Mouse (Mus musculus): ENCODE measurements around the gene Uhrf1bp1.
"Not testable (repeated sequence)": the region's sequence is repeated elsewhere in the genome, so short reads cannot be mapped to it uniquely, and the experiment has no call there.

The Uhrf1bp1 gene

DNA sequence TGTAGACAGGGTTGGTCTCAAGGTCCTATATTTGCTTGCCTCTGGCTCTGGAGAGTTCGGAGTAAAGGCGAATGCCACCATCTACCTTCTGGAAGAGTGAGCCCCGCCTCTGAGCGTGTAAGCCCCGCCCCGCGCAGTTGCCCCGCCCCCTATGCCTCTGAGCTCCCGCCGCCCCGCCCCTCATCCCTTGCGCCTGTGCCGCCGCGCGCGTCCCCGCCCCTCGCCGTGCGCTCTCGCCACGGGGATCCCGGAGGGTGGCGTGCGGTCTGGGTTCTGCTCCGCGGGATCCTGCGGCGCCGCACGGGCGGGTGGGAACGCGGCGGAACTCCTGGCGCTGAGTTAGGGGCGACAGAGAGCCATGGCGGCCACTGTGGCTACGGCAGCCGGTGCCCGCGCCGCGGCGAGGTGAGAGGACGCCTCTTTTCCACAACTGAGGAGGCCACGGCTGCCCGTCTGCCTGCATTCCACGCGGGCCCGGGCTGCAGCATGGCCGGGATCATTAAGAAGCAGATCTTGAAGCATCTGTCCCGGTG lies at the start of gene Uhrf1bp1:
Gene Uhrf1bp1 (plus strand): TSS at position 177 of the 533 bp plus-strand sequence.
- in situ Hi-C loops (cut with MseI, MboI), result no loop called here

DNA sequence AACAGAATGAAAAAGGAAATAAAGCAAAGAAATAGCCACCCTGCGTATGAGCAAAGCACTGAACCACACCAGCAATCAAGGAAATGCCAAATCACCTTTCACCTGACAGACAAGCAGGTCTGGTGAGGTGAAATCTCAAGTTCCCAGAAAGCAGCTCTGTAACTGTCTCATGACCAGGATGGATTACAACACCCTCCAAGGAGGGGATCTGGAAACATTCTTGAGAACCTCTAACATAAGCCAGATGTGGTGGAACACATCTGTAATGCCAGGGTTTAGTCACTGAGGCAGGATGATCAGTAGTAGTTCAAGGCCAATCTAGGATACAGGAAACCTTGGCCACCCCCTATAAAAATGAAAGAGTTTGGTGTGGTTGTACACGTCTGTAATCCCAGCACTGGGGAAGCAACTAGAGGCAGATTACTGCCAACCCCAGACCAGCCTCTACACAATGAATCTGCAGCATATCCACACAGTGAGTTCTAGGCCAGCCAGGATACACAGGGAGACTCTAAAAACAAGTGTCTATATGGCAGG lies 48.6 kb upstream of the Uhrf1bp1 start:
- in situ Hi-C loops (cut with MseI, MboI), result no loop called here

DNA sequence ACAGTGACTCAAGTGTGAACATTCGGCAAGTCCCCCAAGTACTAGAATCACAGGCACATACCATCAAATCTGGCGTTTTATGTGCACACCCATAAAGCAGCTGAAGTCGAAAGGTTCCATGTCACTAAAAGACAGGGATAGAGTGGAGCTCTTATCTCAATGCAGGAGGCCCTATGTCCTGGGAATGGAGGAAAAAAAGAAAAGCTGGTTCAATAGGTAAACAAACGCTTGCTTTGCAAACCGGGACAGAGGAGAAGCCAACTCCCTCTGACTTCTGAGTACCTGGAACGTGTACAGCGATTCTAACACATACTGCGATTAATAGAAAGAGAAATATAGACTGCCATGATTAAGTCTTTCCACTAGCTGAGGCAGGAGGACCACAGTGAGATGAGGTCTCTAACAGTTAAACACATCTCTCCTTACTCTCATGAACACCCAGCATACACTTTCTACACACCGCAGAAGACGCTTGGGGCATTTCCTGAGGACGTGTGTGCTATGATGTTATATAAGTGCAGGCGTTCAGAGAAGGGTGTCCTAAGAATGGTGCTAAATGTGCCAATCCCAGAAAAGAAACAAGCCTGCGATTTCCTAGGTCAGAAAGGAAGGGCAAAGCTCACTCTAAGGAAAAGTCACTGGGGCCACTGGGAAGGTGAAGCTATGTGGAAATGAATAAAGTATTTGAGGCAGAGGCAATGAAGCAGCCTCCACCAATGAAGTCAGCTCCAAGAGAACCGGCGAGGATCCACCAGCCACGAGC lies 45.5 kb upstream of the Uhrf1bp1 start:
- in situ Hi-C loops (cut with MseI, MboI), result no loop called here

DNA sequence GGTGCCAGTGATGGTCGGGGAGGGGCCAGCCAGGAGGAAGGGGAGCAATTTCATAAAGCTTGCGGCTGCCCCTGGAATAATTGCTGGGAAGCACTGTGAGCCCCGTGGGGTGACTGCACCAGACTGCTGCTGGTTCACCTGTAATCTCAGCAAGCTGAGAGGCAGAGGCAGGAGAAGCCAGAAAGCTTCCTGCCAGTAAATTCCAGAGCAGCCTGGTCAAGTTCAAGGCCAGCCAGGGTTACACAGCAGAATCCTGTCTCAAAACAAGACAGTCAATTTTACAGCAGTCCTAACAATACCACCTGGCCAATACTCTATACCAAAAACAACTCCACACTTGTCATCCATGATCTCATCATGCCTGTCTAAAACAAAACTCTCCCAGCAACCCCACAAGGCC lies 44.3 kb upstream of the Uhrf1bp1 start:
- in situ Hi-C loops (cut with MseI, MboI), result no loop called here

DNA sequence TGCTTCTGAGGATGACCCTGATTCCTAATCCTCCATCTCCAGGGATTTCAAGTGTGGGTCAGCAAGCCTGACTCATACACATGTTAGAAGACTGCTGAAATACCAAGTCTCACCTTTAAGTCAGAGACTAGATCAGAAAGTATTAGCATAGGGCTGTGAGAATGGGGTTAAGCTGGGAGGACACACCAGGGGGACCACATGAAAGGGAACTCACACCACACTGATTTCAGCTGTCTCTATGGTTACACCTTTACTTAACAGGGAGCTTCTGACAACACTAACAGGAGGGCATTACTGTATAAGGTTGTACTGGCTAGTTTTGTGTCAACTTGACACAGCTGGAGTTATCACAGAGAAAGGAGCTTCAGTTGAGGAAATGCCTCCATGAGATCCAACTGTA lies 41.6 kb upstream of the Uhrf1bp1 start:
- in situ Hi-C loops (cut with MseI, MboI), result no loop called here

DNA sequence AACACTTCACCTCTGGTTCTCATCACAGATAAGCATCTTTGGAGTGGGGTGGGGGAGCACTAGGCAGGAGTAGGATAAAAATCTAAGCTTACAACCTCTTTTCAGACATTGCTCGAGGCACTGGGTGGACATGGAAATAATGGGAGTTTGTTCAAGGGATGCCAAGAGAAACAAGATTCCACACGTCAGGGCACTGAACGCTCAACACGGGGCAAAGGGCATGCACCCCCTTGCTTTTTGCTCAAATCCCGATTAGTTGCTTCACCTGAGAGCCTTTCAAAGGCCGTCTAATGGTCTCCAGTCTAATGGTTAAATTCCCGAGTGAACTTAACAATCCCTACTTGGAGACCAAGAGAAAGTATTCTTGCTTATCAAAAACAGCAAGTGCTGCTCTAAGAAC lies 37.2 kb upstream of the Uhrf1bp1 start:
- in situ Hi-C loops (cut with MseI, MboI), result no loop called here

DNA sequence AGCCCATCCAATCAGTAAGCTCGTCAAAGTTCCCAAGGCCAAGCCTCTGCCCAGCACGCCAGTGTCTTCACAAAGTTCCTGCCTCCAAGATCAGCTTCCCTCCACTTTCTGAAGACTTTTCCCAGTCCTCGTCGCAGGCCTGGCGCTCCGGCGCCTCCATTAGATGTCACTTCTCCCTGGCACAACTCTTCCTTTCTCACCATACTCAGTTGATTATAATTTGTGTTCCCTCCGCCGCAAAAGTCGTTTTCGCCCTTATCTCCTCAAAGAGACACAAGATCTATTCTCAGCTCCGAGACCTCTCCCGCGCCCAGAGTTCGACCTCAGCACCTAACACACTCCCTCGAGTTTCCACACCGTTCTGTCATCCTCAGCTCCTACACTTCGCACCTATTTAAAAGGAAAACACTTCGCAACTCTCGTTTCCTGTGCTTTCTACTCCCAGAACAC lies 36.7 kb upstream of the Uhrf1bp1 start:
- in situ Hi-C loops (cut with MseI, MboI), result no loop called here

DNA sequence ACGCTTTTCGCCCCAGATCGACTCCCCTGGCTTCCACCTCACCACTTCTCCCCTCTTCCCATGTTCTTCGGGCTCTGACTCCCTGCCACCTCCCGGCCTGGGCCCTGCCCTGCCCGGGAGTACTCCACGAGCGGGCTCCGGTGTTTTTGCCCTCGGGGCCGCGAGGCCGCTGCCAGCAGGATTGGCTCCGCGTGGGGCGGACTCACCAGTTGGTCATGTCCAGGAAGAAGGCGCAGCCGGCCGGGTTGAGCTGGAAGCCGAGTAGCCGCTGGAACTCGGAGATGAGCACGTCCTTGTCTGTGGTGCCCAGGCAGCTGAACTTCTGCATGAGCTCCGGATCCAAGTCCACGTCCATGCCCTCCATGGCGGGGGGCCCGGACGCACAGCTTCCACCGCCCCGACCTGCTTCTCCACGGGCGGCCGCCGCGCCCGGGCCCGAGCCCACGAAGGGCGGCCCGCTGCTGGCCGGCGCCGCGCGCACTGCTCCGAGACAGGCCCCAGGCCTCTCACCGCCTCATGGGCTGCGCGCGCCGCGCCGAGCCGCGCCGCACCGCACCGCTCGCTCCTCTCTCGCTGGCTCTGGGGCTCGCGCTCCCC lies 36.2 kb upstream of the Uhrf1bp1 start:
- in situ Hi-C loops (cut with MseI, MboI), result no loop called here

DNA sequence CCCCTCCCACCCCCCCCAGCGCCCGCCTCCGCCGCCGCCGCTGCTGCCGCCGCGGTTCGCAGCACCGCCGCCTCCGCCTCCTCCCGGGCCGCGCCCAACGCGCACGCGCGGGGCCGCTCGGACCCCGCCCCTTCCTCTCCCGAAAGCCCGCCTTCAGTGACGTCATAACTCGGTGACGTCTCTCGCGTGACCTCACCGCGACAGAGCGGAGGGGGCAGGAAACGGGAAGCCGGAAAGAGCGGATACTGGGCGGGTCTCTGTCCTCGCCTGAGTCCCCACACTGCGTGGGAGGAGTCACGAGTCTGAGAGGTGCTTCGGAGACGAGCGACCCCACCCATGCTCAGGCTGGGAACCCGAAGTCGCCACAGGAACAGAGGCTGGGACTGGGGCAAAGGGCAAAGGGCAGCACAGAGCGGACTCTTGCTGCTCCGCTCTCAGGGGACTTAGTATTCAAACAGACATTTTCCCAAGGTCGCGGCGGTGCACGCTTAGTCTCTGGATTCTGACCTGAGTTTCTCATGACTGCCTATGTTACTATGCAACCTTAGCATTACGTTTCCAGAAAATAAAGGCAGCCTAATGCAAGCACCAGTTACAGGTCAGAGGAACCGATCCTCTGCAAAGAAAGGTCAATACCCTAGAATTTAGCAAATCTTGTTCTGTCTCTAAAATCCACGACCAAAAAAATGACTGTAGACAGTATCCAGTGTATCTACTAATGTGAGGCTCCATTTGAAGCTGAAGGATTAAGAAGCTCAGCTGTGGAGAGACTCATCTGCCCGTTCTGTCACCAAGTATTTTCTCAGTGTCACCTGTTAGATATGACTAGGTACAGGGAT lies 35.5 kb upstream of the Uhrf1bp1 start, which contains the start of gene D17Wsu92e:
Gene D17Wsu92e (minus strand): TSS at position 81 of the 839 bp plus-strand sequence.
- in situ Hi-C loops (cut with MseI, MboI), result no loop called here

DNA sequence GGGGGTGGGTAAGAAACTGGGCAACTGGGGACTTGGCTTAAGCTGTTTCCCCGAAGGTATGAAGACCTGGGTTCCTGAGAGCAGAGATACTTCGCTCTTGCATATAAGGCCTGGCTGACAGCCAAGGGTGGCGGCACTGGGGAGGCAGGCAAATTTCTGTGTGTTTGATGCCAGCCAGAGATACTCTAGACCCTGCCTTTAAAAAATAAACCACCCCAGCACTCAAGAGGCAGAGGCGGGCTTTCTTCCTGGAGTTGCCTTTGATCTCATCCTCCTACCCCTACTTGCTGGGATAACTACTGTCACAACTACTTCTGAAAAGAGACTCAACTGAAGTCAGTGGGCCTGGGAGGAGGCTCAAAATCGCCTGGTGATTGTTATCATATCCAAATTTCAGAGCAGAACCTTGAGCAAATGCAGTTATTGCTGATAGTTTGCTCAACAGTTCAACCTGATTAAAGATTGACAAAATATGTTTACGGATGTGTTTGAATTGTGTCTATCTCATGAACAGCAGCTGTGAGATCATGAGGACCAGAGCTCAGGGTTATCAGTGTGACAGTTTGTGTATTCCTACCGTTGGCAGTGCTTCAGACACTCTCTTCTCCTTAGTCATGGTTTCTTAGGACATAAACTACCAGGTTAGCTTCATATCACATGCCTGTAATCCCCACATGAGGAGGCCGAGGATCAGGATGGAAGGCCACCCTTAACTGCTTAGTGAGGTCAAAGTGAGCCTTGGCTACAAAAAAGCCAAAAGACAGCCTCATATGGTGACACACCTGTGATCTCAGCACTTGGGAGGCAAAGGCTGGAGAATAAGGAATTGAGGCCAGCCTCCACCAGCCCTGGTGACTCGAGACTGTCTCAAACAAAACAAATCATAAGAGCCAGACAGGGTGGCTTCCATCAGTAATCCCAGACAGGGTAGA lies 34.6 kb upstream of the Uhrf1bp1 start:
- in situ Hi-C loops (cut with MseI, MboI), result no loop called here

DNA sequence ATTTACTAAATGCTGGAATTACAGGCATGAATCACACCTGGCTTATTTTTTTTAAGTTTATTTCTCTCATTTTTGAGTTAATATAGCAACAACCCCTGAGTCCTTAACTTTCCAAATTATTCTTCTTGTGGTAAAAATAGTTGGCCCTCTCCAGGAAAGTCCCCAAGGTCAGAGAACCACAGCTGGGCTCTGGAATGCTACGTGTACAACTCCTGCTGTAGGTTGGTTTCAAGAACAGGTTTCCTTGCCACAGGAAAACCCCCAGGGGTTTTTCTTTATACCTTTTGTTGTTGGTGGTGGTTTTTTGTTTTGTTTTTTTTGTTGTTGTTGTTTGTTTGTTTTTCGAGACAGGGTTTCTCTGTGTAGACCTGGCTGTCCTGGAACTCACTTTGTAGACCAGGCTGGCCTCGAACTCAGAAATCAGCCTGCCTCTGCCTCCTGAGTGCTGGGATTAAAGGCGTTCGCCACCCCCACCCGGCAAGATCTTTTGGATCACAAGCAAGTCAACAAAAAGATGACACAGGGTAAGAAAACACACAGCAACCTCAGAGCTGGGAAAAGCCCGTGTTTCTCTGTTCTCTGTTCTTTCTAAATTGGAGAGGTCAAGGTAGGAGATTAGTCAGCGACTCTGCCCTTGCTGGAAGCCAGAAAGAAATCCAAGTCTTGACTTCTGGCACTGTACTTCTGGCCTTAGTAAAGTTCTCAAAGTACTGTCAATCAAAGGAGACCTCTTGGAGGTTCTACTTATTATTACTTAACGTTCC lies 32.9 kb upstream of the Uhrf1bp1 start:
- in situ Hi-C loops (cut with MseI, MboI), result no loop called here

DNA sequence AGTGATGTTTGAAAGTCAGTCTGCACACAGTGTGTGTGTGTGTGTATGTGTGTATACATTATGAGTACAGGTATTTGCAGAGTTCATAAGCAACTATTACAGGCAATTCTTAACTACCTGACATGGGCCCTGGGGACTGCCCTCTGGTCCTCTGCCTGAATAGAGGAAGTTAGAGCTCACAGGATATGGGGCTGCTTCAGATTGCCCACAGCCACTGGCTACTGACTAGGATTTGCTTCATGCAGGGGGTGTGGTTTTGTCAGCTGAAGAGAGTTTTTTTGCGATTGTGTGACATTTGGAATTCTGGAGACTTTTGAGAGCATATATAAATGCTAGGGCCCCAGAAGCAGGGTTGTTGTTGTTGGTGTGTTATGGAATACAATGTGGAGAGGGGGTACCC lies 31.3 kb upstream of the Uhrf1bp1 start:
- in situ Hi-C loops (cut with MseI, MboI), result no loop called here

DNA sequence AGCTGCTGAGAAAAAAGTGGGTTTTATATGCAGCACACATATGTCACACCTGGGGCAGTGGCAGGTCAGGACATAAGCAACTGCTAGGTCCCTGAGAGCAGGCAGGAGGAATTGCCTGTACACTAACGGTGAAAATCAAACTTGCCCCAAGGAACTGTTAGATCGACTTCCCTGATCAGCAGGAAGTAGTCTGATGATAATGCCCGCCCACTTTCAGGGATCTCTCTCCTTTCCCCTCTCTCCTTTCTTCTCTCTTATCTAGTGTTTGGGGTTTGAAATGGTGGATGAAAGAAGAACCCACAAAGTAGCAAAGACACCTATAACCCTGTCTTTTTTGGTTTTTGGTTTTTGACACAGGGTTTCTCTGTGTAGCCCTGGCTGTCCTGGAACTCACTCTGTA lies 30.7 kb upstream of the Uhrf1bp1 start:
- in situ Hi-C loops (cut with MseI, MboI), result no loop called here

DNA sequence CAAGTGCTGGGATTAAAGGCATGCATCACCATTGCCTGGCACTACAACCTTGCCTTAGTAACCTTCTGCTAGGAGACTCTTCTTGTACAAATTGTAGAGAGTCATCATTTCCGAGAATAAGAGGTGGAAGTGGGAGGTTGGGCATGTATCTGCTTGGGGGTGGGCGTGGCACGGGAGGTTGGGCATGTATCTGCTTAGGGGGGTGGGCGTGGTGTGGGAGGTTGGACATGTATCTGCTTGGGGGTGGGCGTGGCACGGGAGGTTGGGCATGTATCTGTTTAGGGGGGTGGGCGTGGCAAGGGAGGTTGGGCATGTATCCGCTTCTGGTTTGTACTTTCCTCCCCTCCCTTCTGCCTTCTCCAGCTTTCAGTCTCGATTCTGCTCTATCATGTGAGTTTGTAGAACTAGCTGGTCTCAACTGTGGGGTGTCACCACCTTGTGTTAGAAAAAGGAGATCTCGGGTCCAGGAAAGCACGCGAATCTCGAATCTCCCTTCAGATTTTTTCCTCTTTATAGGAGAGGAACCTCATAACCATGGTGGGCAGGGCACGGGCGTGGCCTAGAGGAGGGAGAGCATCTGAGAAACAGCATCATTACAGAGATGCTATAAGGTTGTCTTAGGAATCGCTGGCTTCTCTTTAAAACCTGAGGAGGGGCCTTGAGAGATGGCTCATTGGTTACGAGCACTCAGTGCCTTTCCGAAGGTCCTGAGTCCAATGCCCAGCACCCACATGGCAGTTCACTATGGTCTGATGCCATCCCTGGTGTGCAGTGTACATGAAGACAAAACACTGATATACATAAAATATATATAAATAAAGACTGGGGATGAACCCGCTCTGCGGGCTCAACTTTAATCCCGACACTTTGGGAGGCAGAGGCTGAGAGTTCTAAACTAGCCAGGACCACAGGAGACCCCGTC lies 30.0 kb upstream of the Uhrf1bp1 start:
- in situ Hi-C loops (cut with MseI, MboI), result no loop called here

DNA sequence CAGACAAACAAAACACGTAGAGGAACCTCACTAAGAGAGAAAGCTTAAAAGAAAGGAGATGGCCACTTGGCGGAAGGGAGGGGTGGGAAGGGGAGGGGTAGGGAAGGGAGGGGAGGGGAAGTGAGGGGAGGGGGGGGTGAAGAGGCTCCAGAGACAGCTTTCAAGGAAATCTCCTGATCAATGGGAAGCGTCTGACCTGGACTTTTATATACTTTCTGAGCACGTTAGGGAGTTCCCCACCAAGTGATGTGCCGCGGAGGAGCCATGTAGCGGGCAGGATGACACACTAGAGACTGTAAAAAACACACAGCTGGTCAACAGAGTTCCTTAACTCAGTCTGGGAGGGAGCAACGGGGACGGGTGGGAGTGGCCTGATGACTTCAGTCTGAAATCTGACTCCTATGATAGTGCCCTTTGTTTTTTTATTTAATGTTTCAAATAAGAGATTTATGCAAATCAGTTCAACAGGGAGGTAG lies 29.3 kb upstream of the Uhrf1bp1 start:
- in situ Hi-C loops (cut with MseI, MboI), result no loop called here

DNA sequence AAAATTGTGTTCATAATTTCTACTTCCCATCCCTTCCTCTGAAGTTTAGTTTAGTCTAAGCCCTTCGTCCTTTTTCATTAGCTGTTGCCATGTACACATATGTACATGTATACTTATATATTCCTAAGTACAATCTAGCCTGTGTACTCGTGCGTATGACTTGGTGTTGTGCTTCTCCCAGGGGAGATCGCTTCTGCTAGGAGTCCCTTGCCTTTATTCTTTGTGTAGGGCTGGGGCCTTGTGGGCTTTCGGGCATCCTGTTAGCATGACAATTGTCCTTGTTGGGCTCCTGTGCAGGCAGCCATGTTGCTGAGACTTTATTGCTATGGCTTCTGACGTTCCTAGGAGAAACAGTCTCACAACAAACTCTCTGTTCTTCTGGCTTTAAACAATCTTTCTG lies 28.7 kb upstream of the Uhrf1bp1 start:
- in situ Hi-C loops (cut with MseI, MboI), result no loop called here

DNA sequence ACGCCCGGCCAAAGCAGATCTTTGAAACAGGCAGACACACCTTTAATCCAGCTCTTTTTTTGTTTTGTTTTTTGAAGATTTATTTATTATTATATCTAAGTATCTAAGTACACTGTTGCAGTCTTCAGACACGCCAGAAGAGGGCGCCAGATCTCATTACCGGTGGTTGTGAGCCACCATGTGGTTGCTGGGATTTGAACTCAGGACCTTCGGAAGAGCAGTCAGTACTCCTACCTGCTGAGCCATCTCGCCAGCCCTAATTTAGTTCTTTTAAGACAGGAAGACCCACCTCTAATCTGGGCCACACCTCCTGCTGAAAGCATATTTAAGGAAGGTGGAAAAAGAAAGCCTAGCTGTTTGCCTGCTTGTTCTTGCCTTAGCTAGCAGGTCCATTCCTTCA lies 25.8 kb upstream of the Uhrf1bp1 start:
- in situ Hi-C loops (cut with MseI, MboI), result no loop called here

DNA sequence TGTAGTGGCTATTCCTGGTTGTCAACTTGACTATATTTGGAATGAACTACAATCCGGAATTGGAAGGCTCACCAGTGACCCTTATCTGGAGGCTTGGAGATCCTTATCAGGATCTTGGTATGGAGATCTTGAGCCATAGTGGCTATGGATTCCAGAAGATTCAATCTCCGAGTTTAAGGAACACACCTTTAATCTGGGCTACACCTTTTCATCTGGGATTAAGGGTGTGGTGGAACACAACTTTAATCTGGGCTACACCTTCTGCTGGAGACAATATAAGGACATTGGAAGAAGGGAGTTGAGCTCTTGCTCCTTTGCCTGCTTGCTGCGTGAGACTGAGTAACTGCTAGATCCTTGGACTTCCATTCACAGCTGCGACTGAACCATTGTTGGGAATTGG lies 18.4 kb upstream of the Uhrf1bp1 start, which contains the start of gene Snrpc:
Gene Snrpc (plus strand): TSS at position 301 of the 400 bp plus-strand sequence.
- in situ Hi-C loops (cut with MseI, MboI), result not testable (repeated sequence)
